Mouse (Mus musculus) small intestine, adult 2 months (tissue): ENCODE data around the gene Sugct.

Experiments used
- CTCF ChIP-seq: fragments of 200-500 bp; IDR thresholded peaks from 2 replicates; pipeline ENCODE4 v1.5.1; 2012; ENCODE audit warnings: low read depth, mild to moderate bottlenecking, control low read depth, inconsistent platforms, low read length, moderate library complexity, mixed read lengths; ENCODE audit not compliant: insufficient replicate concordance, insufficient read length; ENCODE audit errors: extremely low read depth
- POLR2A ChIP-seq: fragments of 200-500 bp; IDR thresholded peaks from 2 replicates; pipeline ENCODE4 v1.6.1; 2012; ENCODE audit warnings: low read depth, mild to moderate bottlenecking, control low read depth, inconsistent platforms, low read length, moderate library complexity

GRCm38 (mm10) chr13:17084946-17085852 lies 610.2 kb downstream of the Sugct start:
- TF ChIP-seq POLR2A = no peak
- TF ChIP-seq CTCF = no peak
